Mouse (Mus musculus): ENCODE measurements around the gene Srd5a1. TPM values are rescaled to one million over a fixed set of nuclear protein-coding genes. Genes with fewer than 3 reads are reported as not detected.

The Srd5a1 gene
- polyA plus RNA-seq, 1 experiment, result 7.4 TPM

GRCm38 (mm10) chr13:69553024-69553423 is 58.2 kb downstream of the Srd5a1 start:
- Histone ChIP-seq H3K9ac (ENCODE audit: low read depth, poor library complexity, severe bottlenecking) (no peak overlapping the region), H3K9me3 (replicated peaks; ENCODE audit: control insufficient read depth, insufficient read depth, low read length, poor library complexity, severe bottlenecking) (no peaks in the 10 kb centered on the region), H3K4me1 (ENCODE audit: control insufficient read depth, insufficient read depth, low read length) (no peaks in the 10 kb centered on the region), H3K27ac (ENCODE audit: insufficient read depth, low read length) (no peak overlapping the region), H3K36me3 (ENCODE audit: control insufficient read depth, insufficient read depth, low read length, poor library complexity, severe bottlenecking) (no peaks in the 10 kb centered on the region), H3K27me3 (ENCODE audit: control insufficient read depth, insufficient read depth, low read length, poor library complexity, severe bottlenecking) (no peaks in the 10 kb centered on the region), H3K4me3 (ENCODE audit: low read depth, low read length) (no peak overlapping the region)
- TF ChIP-seq CTCF (IDR thresholded peaks at IDR 0.05; ENCODE audit: low read depth, low read length), result peak; percentile 92
- TF ChIP-seq POLR2A (IDR thresholded peaks at IDR 0.05; ENCODE audit: insufficient read depth, low read length), result no peak

- Histone ChIP-seq H3K9ac (ENCODE audit: low read depth, poor library complexity, severe bottlenecking) (no peak overlapping the region), H3K4me1 (ENCODE audit: control insufficient read depth, insufficient read depth, low read length) (no peaks in the 10 kb centered on the region), H3K4me3 (ENCODE audit: low read depth, low read length) (no peak overlapping the region), H3K36me3 (ENCODE audit: control insufficient read depth, insufficient read depth, low read length, poor library complexity, severe bottlenecking) (no peaks in the 10 kb centered on the region), H3K27me3 (ENCODE audit: control insufficient read depth, insufficient read depth, low read length, poor library complexity, severe bottlenecking) (no peaks in the 10 kb centered on the region), H3K27ac (ENCODE audit: insufficient read depth, low read length) (no peak overlapping the region), H3K9me3 (replicated peaks; ENCODE audit: control insufficient read depth, insufficient read depth, low read length, poor library complexity, severe bottlenecking) (no peaks in the 10 kb centered on the region)
- no peak for TF ChIP-seq POLR2A (IDR thresholded peaks at IDR 0.05; ENCODE audit: insufficient read depth, low read length)
- TF ChIP-seq CTCF (IDR thresholded peaks at IDR 0.05; ENCODE audit: low read depth, low read length), result no peak
Measured at GRCm38 (mm10) chr13:69550831-69551230, 60.4 kb downstream of the Srd5a1 start.

- H3K9ac ChIP-seq (ENCODE audit: low read depth, poor library complexity, severe bottlenecking), result no peak overlapping the region
- H3K27ac ChIP-seq (ENCODE audit: insufficient read depth, low read length), result no peak overlapping the region
- H3K9me3 ChIP-seq (replicated peaks; ENCODE audit: control insufficient read depth, insufficient read depth, low read length, poor library complexity, severe bottlenecking), result no peaks in the 10 kb centered on the region
- no peaks in the 10 kb centered on the region for H3K4me1 ChIP-seq (ENCODE audit: control insufficient read depth, insufficient read depth, low read length)
- H3K27me3 ChIP-seq (ENCODE audit: control insufficient read depth, insufficient read depth, low read length, poor library complexity, severe bottlenecking), result no peaks in the 10 kb centered on the region
- no peaks in the 10 kb centered on the region for H3K36me3 ChIP-seq (ENCODE audit: control insufficient read depth, insufficient read depth, low read length, poor library complexity, severe bottlenecking)
- no peak for TF ChIP-seq POLR2A (IDR thresholded peaks at IDR 0.05; ENCODE audit: insufficient read depth, low read length)
- H3K4me3 ChIP-seq (ENCODE audit: low read depth, low read length), result no peak overlapping the region
Measured at GRCm38 (mm10) chr13:69549980-69550379, 61.3 kb downstream of the Srd5a1 start.

GRCm38 (mm10) chr13:69547488-69548180 is 63.6 kb downstream of the Srd5a1 start:
- H3K4me3 ChIP-seq (ENCODE audit: low read depth, low read length), result no peak overlapping the region
- TF ChIP-seq EP300 (IDR thresholded peaks at IDR 0.05; ENCODE audit: insufficient read depth, low read depth, low read length) (no peak), POLR2A (IDR thresholded peaks at IDR 0.05; ENCODE audit: insufficient read depth, low read length) (no peak), CTCF (IDR thresholded peaks at IDR 0.05; ENCODE audit: low read depth, low read length) (no peak)
- no peaks in the 10 kb centered on the region for H3K9me3 ChIP-seq (replicated peaks; ENCODE audit: control insufficient read depth, insufficient read depth, low read length, poor library complexity, severe bottlenecking)
- no peak overlapping the region for H3K9ac ChIP-seq (ENCODE audit: low read depth, poor library complexity, severe bottlenecking)
- H3K36me3 ChIP-seq (ENCODE audit: control insufficient read depth, insufficient read depth, low read length, poor library complexity, severe bottlenecking), result no peaks in the 10 kb centered on the region
- H3K27ac ChIP-seq (ENCODE audit: insufficient read depth, low read length), result no peak overlapping the region
- no peaks in the 10 kb centered on the region for H3K4me1 ChIP-seq (ENCODE audit: control insufficient read depth, insufficient read depth, low read length)
- H3K27me3 ChIP-seq (ENCODE audit: control insufficient read depth, insufficient read depth, low read length, poor library complexity, severe bottlenecking), result no peaks in the 10 kb centered on the region

GRCm38 (mm10) chr13:69545019-69545418 is 66.2 kb downstream of the Srd5a1 start:
- Histone ChIP-seq H3K4me3 (ENCODE audit: low read depth, low read length) (no peak overlapping the region), H3K9ac (ENCODE audit: low read depth, poor library complexity, severe bottlenecking) (no peak overlapping the region), H3K27me3 (ENCODE audit: control insufficient read depth, insufficient read depth, low read length, poor library complexity, severe bottlenecking) (no peaks in the 10 kb centered on the region), H3K36me3 (ENCODE audit: control insufficient read depth, insufficient read depth, low read length, poor library complexity, severe bottlenecking) (no peaks in the 10 kb centered on the region), H3K27ac (ENCODE audit: insufficient read depth, low read length) (no peak overlapping the region), H3K9me3 (replicated peaks; ENCODE audit: control insufficient read depth, insufficient read depth, low read length, poor library complexity, severe bottlenecking) (no peaks in the 10 kb centered on the region), H3K4me1 (ENCODE audit: control insufficient read depth, insufficient read depth, low read length) (no peaks in the 10 kb centered on the region)
- TF ChIP-seq CTCF (IDR thresholded peaks at IDR 0.05; ENCODE audit: low read depth, low read length), result peak; percentile 39
- TF ChIP-seq EP300 (IDR thresholded peaks at IDR 0.05; ENCODE audit: insufficient read depth, low read depth, low read length), result no peak

GRCm38 (mm10) chr13:69543595-69543994 is 67.6 kb downstream of the Srd5a1 start:
- H3K36me3 ChIP-seq (ENCODE audit: control insufficient read depth, insufficient read depth, low read length, poor library complexity, severe bottlenecking), result no peaks in the 10 kb centered on the region
- H3K27me3 ChIP-seq (ENCODE audit: control insufficient read depth, insufficient read depth, low read length, poor library complexity, severe bottlenecking), result no peaks in the 10 kb centered on the region
- no peak overlapping the region for H3K27ac ChIP-seq (ENCODE audit: insufficient read depth, low read length)
- H3K4me1 ChIP-seq (ENCODE audit: control insufficient read depth, insufficient read depth, low read length), result no peaks in the 10 kb centered on the region
- TF ChIP-seq POLR2A (IDR thresholded peaks at IDR 0.05; ENCODE audit: insufficient read depth, low read length) (no peak), EP300 (IDR thresholded peaks at IDR 0.05; ENCODE audit: insufficient read depth, low read depth, low read length) (no peak), CTCF (IDR thresholded peaks at IDR 0.05; ENCODE audit: low read depth, low read length) (no peak)
- H3K9ac ChIP-seq (ENCODE audit: low read depth, poor library complexity, severe bottlenecking), result no peak overlapping the region
- no peaks in the 10 kb centered on the region for H3K9me3 ChIP-seq (replicated peaks; ENCODE audit: control insufficient read depth, insufficient read depth, low read length, poor library complexity, severe bottlenecking)
- no peak overlapping the region for H3K4me3 ChIP-seq (ENCODE audit: low read depth, low read length)

Data from ES-Bruce4 (cell line).